Mouse (Mus musculus): Measurements from ENCODE around the gene Olfr1500. TPM values are rescaled to one million over a fixed set of nuclear protein-coding genes. Genes with fewer than 3 reads are reported as not detected.
"Not testable (repeated sequence)": the region's sequence is repeated elsewhere in the genome, so short reads cannot be mapped to it uniquely, and the experiment has no call there.

Gene Olfr1500
- not detected in 2 replicates for polyA plus RNA-seq (2015; fragmentation: Nextera tagmentation; extraction: Ambion mirVana)

GRCm38 (mm10) chr19:13830388-13830787 is at the start of gene Olfr1500:
TSS of gene Olfr1500 (minus strand) at chr19:13830488.
- Histone ChIP-seq H3K4me3 (replicated peaks) (no peak within 1 kb of the TSS), H3K9ac (no peak within 1 kb of the TSS), H3K36me3 (no peaks in the 10 kb centered on the region), H3K4me1 (replicated peaks) (no peaks in the 10 kb centered on the region), H3K27me3 (no peaks in the 10 kb centered on the region), H3K9me3 (replicated peaks) (no peaks in the 10 kb centered on the region), H3K4me2 (no peak within 1 kb of the TSS), H3K27ac (no peak within 1 kb of the TSS)
- DNase-seq, result no peak
- ATAC-seq (ENCODE audit: low read depth), result no peak

GRCm38 (mm10) chr19:13861495-13861894 is 31.2 kb upstream of the Olfr1500 start, which contains the start of gene Olfr1502:
TSS of gene Olfr1502 (plus strand) at chr19:13861795.
- Histone ChIP-seq H3K9ac (no peak within 1 kb of the TSS), H3K4me3 (replicated peaks) (no peak within 1 kb of the TSS), H3K27ac (no peak within 1 kb of the TSS), H3K27me3 (no peaks in the 10 kb centered on the region), H3K9me3 (replicated peaks) (no peaks in the 10 kb centered on the region), H3K4me2 (no peak within 1 kb of the TSS), H3K36me3 (no peaks in the 10 kb centered on the region), H3K4me1 (replicated peaks) (no peaks in the 10 kb centered on the region)
- no peak for ATAC-seq (ENCODE audit: low read depth)
- DNase-seq, result no peak
- WGBS (ENCODE audit: insufficient replicate concordance), result 54% methylated on average over 1 of the region's 1 CpGs

- not testable (repeated sequence) for H3K27ac ChIP-seq; H3K9ac ChIP-seq; H3K9me3 ChIP-seq (replicated peaks); DNase-seq; H3K36me3 ChIP-seq; H3K4me2 ChIP-seq; H3K4me3 ChIP-seq (replicated peaks); H3K4me1 ChIP-seq (replicated peaks); H3K27me3 ChIP-seq; ATAC-seq (ENCODE audit: low read depth)
These were observed 20.3 kb upstream of the Olfr1500 start, which contains the start of gene Olfr1501 for GRCm38 (mm10) chr19:13850592-13850991. TSS of gene Olfr1501 (minus strand) at chr19:13850692.

- WGBS (ENCODE audit: insufficient replicate concordance), result 71% methylated on average over 3 of the region's 3 CpGs
- no peaks in the 10 kb centered on the region for H3K27me3 ChIP-seq
- no peak overlapping the region for H3K27ac ChIP-seq
- no peak overlapping the region for H3K9ac ChIP-seq
- DNase-seq (no peak), ATAC-seq (ENCODE audit: low read depth) (no peak)
- no peak overlapping the region for H3K4me2 ChIP-seq
- H3K9me3 ChIP-seq (replicated peaks), result no peaks in the 10 kb centered on the region
- no peak overlapping the region for H3K4me3 ChIP-seq (replicated peaks)
- no peaks in the 10 kb centered on the region for H3K4me1 ChIP-seq (replicated peaks)
- H3K36me3 ChIP-seq, result no peaks in the 10 kb centered on the region
These were observed 1.8 kb downstream of the Olfr1500 start for GRCm38 (mm10) chr19:13828447-13828846.

- H3K4me3 ChIP-seq (replicated peaks), result no peak overlapping the region
- ATAC-seq (ENCODE audit: low read depth), result no peak
- 23% methylated on average over 5 of the region's 5 CpGs for WGBS (ENCODE audit: insufficient replicate concordance)
These were observed 9.4 kb downstream of the Olfr1500 start for GRCm38 (mm10) chr19:13820847-13821246.

GRCm38 (mm10) chr19:13819347-13819746 is 10.9 kb downstream of the Olfr1500 start, which contains the start of gene Olfr1499:
TSS of gene Olfr1499 (minus strand) at chr19:13819447.
- no peaks in the 10 kb centered on the region for H3K9me3 ChIP-seq (replicated peaks)
- no peak for ATAC-seq (ENCODE audit: low read depth)
- H3K4me1 ChIP-seq (replicated peaks), result no peaks in the 10 kb centered on the region
- DNase-seq, result no peak
- H3K4me2 ChIP-seq, result no peak within 1 kb of the TSS
- H3K9ac ChIP-seq, result no peak within 1 kb of the TSS
- H3K27me3 ChIP-seq, result no peaks in the 10 kb centered on the region
- no peak within 1 kb of the TSS for H3K4me3 ChIP-seq (replicated peaks)
- H3K27ac ChIP-seq, result no peak within 1 kb of the TSS
- H3K36me3 ChIP-seq, result no peaks in the 10 kb centered on the region

More at GRCm38 (mm10) chr19:13820847-13821246, 9.4 kb downstream of the Olfr1500 start:
- Histone ChIP-seq H3K36me3 (no peaks in the 10 kb centered on the region), H3K27ac (no peak overlapping the region), H3K9ac (no peak overlapping the region), H3K4me1 (replicated peaks) (no peaks in the 10 kb centered on the region), H3K9me3 (replicated peaks) (no peaks in the 10 kb centered on the region), H3K27me3 (no peaks in the 10 kb centered on the region), H3K4me2 (no peak overlapping the region)
- DNase-seq, result no peak

GRCm38 (mm10) chr19:13818827-13819226 is 11.5 kb downstream of the Olfr1500 start:
- H3K27me3 ChIP-seq, result no peaks in the 10 kb centered on the region
- no peak overlapping the region for H3K4me3 ChIP-seq (replicated peaks)
- no peak overlapping the region for H3K4me2 ChIP-seq
- 16% methylated on average over 5 of the region's 5 CpGs for WGBS (ENCODE audit: insufficient replicate concordance)
- ATAC-seq (ENCODE audit: low read depth) (no peak), DNase-seq (no peak)
- no peaks in the 10 kb centered on the region for H3K4me1 ChIP-seq (replicated peaks)
- no peaks in the 10 kb centered on the region for H3K36me3 ChIP-seq
- H3K9me3 ChIP-seq (replicated peaks), result no peaks in the 10 kb centered on the region
- H3K27ac ChIP-seq, result no peak overlapping the region
- H3K9ac ChIP-seq, result no peak overlapping the region

- Histone ChIP-seq H3K4me1 (replicated peaks) (no peaks in the 10 kb centered on the region), H3K36me3 (no peaks in the 10 kb centered on the region), H3K27me3 (no peaks in the 10 kb centered on the region), H3K4me3 (replicated peaks) (no peak overlapping the region), H3K27ac (no peak overlapping the region), H3K9ac (no peak overlapping the region), H3K4me2 (no peak overlapping the region), H3K9me3 (replicated peaks) (no peaks in the 10 kb centered on the region)
- ATAC-seq (ENCODE audit: low read depth) (no peak), DNase-seq (no peak)
- 43% methylated on average over 2 of the region's 2 CpGs for whole genome bisulfite sequencing (ENCODE audit: insufficient replicate concordance)
These were observed 17.5 kb downstream of the Olfr1500 start for GRCm38 (mm10) chr19:13812823-13813222.

- not testable (repeated sequence) for H3K4me2 ChIP-seq; DNase-seq; H3K27me3 ChIP-seq; H3K4me1 ChIP-seq (replicated peaks); ATAC-seq (ENCODE audit: low read depth); H3K27ac ChIP-seq; H3K36me3 ChIP-seq; H3K9ac ChIP-seq; H3K4me3 ChIP-seq (replicated peaks); H3K9me3 ChIP-seq (replicated peaks)
- 38% methylated on average over 1 of the region's 1 CpGs for WGBS (ENCODE audit: insufficient replicate concordance)
These were observed 24.8 kb downstream of the Olfr1500 start for GRCm38 (mm10) chr19:13805486-13805885.

GRCm38 (mm10) chr19:13798102-13798501 is 32.2 kb downstream of the Olfr1500 start, which contains the start of gene Olfr1497:
TSS of gene Olfr1497 (minus strand) at chr19:13798202.
- no peaks in the 10 kb centered on the region for H3K27me3 ChIP-seq
- H3K9me3 ChIP-seq (replicated peaks), result no peaks in the 10 kb centered on the region
- H3K4me2 ChIP-seq, result no peak within 1 kb of the TSS
- no peak within 1 kb of the TSS for H3K4me3 ChIP-seq (replicated peaks)
- ATAC-seq (ENCODE audit: low read depth), result no peak
- H3K9ac ChIP-seq, result no peak within 1 kb of the TSS
- DNase-seq, result no peak
- no peak within 1 kb of the TSS for H3K27ac ChIP-seq
- H3K4me1 ChIP-seq (replicated peaks), result no peaks in the 10 kb centered on the region
- no peaks in the 10 kb centered on the region for H3K36me3 ChIP-seq

GRCm38 (mm10) chr19:13777578-13777977 is 52.7 kb downstream of the Olfr1500 start, which contains the start of gene Olfr1496:
TSS of gene Olfr1496 (plus strand) at chr19:13777878.
- no peaks in the 10 kb centered on the region for H3K9me3 ChIP-seq (replicated peaks)
- DNase-seq (no peak), ATAC-seq (ENCODE audit: low read depth) (no peak)
- no peaks in the 10 kb centered on the region for H3K27me3 ChIP-seq
- 58% methylated on average over 1 of the region's 1 CpGs for WGBS (ENCODE audit: insufficient replicate concordance)
- no peak within 1 kb of the TSS for H3K9ac ChIP-seq
- H3K4me3 ChIP-seq (replicated peaks), result no peak within 1 kb of the TSS
- H3K36me3 ChIP-seq, result no peaks in the 10 kb centered on the region
- H3K4me1 ChIP-seq (replicated peaks), result no peaks in the 10 kb centered on the region
- no peak within 1 kb of the TSS for H3K27ac ChIP-seq
- H3K4me2 ChIP-seq, result no peak within 1 kb of the TSS
